Mouse (Mus musculus): ENCODE results near the gene Ttc23.

Ttc23 gene

GRCm38 (mm10) chr7:67645681-67646014 is 1.6 kb upstream of the Ttc23 start:
- no peak for DNase-seq

GRCm38 (mm10) chr7:67646131-67646530 is 1.1 kb upstream of the Ttc23 start:
- no peak for DNase-seq

- no peak for DNase-seq
Observed at GRCm38 (mm10) chr7:67648376-67648775, 1.2 kb downstream of the Ttc23 start.

- no peak for DNase-seq
Observed at GRCm38 (mm10) chr7:67652211-67652610, 5.0 kb downstream of the Ttc23 start.

GRCm38 (mm10) chr7:67654668-67655067 is 7.5 kb downstream of the Ttc23 start:
- no peak for DNase-seq

GRCm38 (mm10) chr7:67655186-67655585 is 8.0 kb downstream of the Ttc23 start:
- no peak for DNase-seq

GRCm38 (mm10) chr7:67658110-67658509 is 10.9 kb downstream of the Ttc23 start:
- DNase-seq: no peak

- peak; percentile 48 for DNase-seq
Observed at GRCm38 (mm10) chr7:67662424-67662823, 15.2 kb downstream of the Ttc23 start.

- DNase-seq: no peak
Observed at GRCm38 (mm10) chr7:67663981-67664694, 16.9 kb downstream of the Ttc23 start.

GRCm38 (mm10) chr7:67670965-67671364 is 23.8 kb downstream of the Ttc23 start:
- DNase-seq: no peak

- peak; percentile 96 for DNase-seq
Observed at GRCm38 (mm10) chr7:67672650-67673049, 25.4 kb downstream of the Ttc23 start.

- no peak for DNase-seq
Observed at GRCm38 (mm10) chr7:67673656-67674055, 26.4 kb downstream of the Ttc23 start.

- no peak for DNase-seq
Observed at GRCm38 (mm10) chr7:67678878-67679499, 31.8 kb downstream of the Ttc23 start.

- no peak for DNase-seq
Observed at GRCm38 (mm10) chr7:67681078-67681477, 33.9 kb downstream of the Ttc23 start.

GRCm38 (mm10) chr7:67683006-67683405 is 35.8 kb downstream of the Ttc23 start:
- no peak for DNase-seq

- DNase-seq: no peak
Observed at GRCm38 (mm10) chr7:67686545-67686944, 39.3 kb downstream of the Ttc23 start.

- peak; percentile 29 for DNase-seq
Observed at GRCm38 (mm10) chr7:67688281-67688680, 41.1 kb downstream of the Ttc23 start.

- no peak for DNase-seq
Observed at GRCm38 (mm10) chr7:67689793-67690192, 42.6 kb downstream of the Ttc23 start.

- peak; percentile 20 for DNase-seq
Observed at GRCm38 (mm10) chr7:67691036-67691435, 43.8 kb downstream of the Ttc23 start.

GRCm38 (mm10) chr7:67692141-67692540 is 44.9 kb downstream of the Ttc23 start:
- DNase-seq: no peak

GRCm38 (mm10) chr7:67692791-67693538 is 45.8 kb downstream of the Ttc23 start:
- DNase-seq: no peak

GRCm38 (mm10) chr7:67695906-67696305 is 48.7 kb downstream of the Ttc23 start:
- no peak for DNase-seq

GRCm38 (mm10) chr7:67697892-67698630 is 50.9 kb downstream of the Ttc23 start:
- no peak for DNase-seq

Measured in kidney, adult 18-20 months (tissue).